Mouse (Mus musculus) kidney, adult 2 months (tissue): ENCODE results near the gene Tmtc2.

Experiments used
- CTCF ChIP-seq: fragments of 200-500 bp; conservative IDR thresholded peaks from 2 replicates; pipeline ENCODE4 v1.5.1; 2011; ENCODE audit warnings: low read depth, mild to moderate bottlenecking, control low read depth, low read length, moderate library complexity, mixed read lengths; ENCODE audit not compliant: insufficient read depth, insufficient read length
- POLR2A ChIP-seq: fragments of 200-500 bp; IDR thresholded peaks from one replicate; pipeline ENCODE4 v1.6.1; 2011; ENCODE audit warnings: low read depth, low read length, control low read depth

DNA sequence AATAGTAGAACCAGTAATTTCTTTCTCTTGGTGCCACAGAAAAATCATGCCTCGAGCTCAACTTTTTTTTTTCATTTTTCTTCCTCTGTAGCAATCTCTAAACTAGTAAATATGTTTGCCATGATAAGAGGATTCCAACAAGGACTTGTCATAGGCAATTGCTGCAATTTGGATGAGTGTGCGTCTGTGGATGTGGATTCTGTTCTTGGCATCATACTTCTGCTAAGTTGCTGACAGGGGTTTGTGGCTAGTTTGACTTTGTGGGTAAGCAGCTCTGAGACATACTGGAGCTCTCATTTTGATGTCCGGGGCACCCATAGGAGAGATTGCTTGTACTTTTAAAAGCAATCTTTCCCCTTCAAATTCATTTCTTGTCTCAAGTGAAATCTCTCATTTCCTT is 432.1 kb downstream of the Tmtc2 start:
- TF ChIP-seq CTCF: no peak
- no peak for TF ChIP-seq POLR2A
